Mouse (Mus musculus): ENCODE data around the gene Npat.

Gene Npat

DNA sequence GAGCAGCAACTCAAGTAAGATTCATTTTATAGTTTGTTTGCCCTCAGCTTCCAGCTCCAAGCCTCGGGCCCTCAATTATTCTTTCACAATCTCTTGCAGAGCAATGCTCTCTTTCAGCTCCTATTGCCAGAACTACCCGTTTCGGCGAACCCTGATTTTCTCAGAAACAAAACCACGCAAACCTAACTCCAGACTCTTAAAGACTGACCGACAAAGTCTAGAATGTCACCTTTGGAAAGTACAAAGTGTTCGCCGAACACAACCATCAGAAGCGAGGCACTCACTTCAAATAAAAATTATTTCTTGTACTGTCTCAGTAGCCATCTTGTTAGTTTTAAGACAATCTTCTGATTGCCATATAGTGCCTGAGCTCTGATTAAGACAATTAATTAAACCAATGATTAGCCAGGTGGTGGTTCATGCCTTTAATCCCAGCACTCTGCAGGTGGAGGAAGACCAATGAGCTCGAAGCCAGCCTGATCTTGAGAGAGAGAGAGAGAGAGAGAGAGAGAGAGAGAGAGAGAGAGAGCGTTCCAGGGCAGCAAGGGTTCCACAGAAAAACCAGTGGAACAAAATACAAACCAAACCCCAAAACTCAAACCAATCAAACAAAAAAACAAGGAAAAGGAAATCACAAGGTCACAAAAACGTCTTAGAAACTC, 72.6 kb downstream of the Npat start:
- no peak for DNase-seq (ENCODE audit: extremely low read depth, insufficient read length, low spot score)

DNA sequence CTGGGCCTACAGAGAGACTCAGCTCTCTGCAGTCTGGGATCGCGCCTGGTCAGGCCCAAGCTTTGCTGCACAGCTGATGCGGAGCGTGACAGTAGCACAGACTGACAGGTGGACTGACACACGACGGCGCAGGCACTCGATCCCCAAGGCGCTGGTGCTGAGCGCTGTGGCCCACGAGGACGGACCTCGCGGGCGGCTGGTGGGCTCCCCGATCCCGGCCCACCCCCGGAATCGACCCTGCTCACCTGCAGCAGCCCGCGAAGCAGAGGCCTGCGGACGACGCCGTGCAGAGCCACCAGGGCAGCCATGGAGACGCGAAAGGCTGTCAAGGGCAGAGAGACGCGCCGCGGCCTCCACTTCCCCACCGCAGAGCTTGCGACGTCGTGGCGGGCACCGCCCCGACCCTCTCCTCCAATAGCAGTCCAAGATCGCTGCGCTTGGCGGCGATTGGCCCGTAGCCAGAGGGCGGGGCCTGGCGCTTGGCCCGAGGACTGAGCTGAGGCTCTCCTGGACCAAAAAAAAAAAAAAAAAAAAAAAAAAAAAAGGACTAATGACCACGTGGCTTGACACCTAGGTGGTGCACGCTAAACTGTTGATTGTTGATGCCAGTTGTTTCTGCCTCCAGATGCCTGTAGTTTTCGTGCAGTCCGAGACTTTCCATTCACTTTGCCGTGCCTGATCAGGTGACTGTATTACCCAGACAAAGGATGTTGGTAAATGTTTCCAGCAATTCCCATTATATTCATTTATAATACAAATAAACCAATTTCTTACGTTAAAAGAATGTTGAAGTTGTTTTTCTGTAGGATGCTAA, 73.3 kb downstream of the Npat start, which contains the start of gene Acat1:
TSS of gene Acat1 (minus strand) at position 415 of the 814 bp plus-strand sequence.
- peak; percentile 96 for DNase-seq (ENCODE audit: extremely low read depth, insufficient read length, low spot score)

DNA sequence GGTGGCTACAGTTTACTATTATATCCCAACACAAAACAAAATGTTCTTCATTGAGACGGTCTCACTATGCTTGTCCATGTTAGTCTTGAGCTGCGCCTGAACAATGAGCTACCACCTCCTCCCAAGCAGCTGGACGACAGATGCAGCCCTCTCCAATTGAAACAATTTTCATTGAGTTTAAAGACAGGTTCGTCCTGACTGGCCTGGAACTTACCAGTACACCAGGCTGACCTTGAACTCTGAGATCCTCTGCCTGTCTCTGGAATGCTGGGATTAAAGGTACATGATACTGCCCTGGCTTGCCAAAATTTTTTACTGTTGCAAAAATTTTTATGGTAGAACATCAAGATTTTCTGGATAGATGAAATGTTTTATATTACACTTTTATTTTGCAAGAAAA, 77.4 kb downstream of the Npat start:
- DNase-seq (ENCODE audit: extremely low read depth, insufficient read length, low spot score): no peak

DNA sequence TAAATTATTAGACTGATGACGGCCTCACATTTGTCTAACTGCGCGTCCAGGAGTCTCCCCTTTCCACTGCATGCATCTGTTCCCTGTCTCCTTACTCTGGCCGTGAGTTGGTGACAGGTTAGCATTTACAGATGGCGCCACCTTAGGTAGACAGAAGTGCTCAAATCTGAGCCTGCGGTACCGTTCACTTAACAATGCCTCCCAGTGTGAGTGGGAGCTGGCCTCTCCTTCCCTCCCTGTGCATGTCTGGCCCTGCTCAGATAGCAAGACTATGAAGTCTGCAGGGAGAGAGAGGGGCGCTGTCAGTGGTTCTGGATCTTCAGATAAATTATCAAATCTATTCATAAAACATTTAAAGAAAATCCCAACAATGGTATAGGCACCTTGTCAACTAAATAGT, 78.4 kb downstream of the Npat start:
- no peak for DNase-seq (ENCODE audit: extremely low read depth, insufficient read length, low spot score)

All from 3134 (cell line).